ENCODE assay signal across 10 mouse cellular contexts in the genomic region with DNA sequence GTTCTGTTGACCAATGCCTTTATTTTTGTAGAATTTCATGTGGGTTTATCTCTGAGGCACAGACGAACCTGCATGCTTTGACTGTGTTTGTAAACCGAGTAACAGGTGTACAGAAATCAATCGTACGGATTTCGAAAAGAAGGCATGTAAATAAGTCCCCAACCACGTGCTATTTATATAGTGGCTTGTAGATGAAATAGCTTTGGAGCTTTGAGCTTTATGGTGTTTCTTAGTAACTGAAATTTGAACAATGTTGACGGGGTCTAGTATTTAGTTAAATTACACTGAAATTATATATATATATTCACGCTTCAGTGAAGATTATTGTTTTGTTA. TPM values are rescaled to one million over a fixed set of nuclear protein-coding genes. Genes with fewer than 3 reads are reported as not detected.
A peak's percentile ranks its signal among the peaks of the same experiment; 100 is the strongest.
DNase-seq lines count a peak whose midpoint lies in the region; ATAC-seq and TF ChIP-seq lines count a peak whose summit lies in the region.
"Had no signal": no experiment of that assay in that cellular context is flagged by ENCODE, and none has a peak within 500 bp of the region (broad histone marks: within the 10 kb centered on the region; RNA-seq: fewer than 3 reads in every experiment).

No protein-coding gene starts in this region.

- 6% methylated on average over 8 of the region's 8 CpGs for WGBS in liver, adult 2 months
- WGBS in embryonic facial prominence, embryonic 11.5 days, result 6% methylated on average over 8 of the region's 8 CpGs
- WGBS in intestine, embryonic 16.5 days, result 4% methylated on average over 8 of the region's 8 CpGs
- WGBS in neural tube, embryonic 14.5 days, result 8% methylated on average over 8 of the region's 8 CpGs

- TF ChIP-seq POLR2A in liver, adult 2 months (IDR thresholded peaks at IDR 0.05; ENCODE audit: extremely low read depth, insufficient read depth, low read length), result no peak

- H3K9me3 ChIP-seq in embryonic facial prominence, embryonic 11.5 days (replicated peaks; ENCODE audit: control insufficient read depth, low read length), result no peaks in the 10 kb centered on the region
- H3K9me3 ChIP-seq in intestine, embryonic 16.5 days (ENCODE audit: control insufficient read depth, low read length), result no peaks in the 10 kb centered on the region
- no peaks in the 10 kb centered on the region for H3K9me3 ChIP-seq in neural tube, embryonic 14.5 days (ENCODE audit: control insufficient read depth, low read length)

- no peak for TF ChIP-seq CTCF in liver, adult 2 months (IDR thresholded peaks at IDR 0.05; ENCODE audit: low read depth, low read length)

- H3K36me3 ChIP-seq in liver, adult 2 months (ENCODE audit: control insufficient read depth, insufficient read depth, low read length), result peaks cover 2% of the 10 kb centered on the region; the same call in 1 of the 2 replicates
- no peaks in the 10 kb centered on the region for H3K36me3 ChIP-seq in embryonic facial prominence, embryonic 11.5 days (replicated peaks; ENCODE audit: control insufficient read depth, insufficient read depth, low read depth, low read length)
- H3K36me3 ChIP-seq in intestine, embryonic 16.5 days (ENCODE audit: control insufficient read depth, insufficient read depth, low read length), result no peaks in the 10 kb centered on the region
- no peaks in the 10 kb centered on the region; the same call in 1 of the 2 replicates for H3K36me3 ChIP-seq in neural tube, embryonic 14.5 days (ENCODE audit: control insufficient read depth, insufficient read depth, low read length)

- peak overlapping the region; percentile 65 for H3K9ac ChIP-seq in liver, adult 2 months (ENCODE audit: low read depth, low read length)
- H3K9ac ChIP-seq in embryonic facial prominence, embryonic 11.5 days (replicated peaks; ENCODE audit: low read length), result peak overlapping the region; percentile 74
- peak overlapping the region; percentile 68 for H3K9ac ChIP-seq in intestine, embryonic 16.5 days (ENCODE audit: low read depth, low read length)
- peak overlapping the region; percentile 63 for H3K9ac ChIP-seq in neural tube, embryonic 14.5 days (replicated peaks; ENCODE audit: low read depth, low read length)

- peaks cover 2% of the 10 kb centered on the region for H3K4me1 ChIP-seq in liver, adult 2 months (ENCODE audit: control insufficient read depth, insufficient read depth, low read length)
- H3K4me1 ChIP-seq in embryonic facial prominence, embryonic 11.5 days (ENCODE audit: control insufficient read depth, insufficient read depth, low read length), result no peaks in the 10 kb centered on the region
- peaks cover 5% of the 10 kb centered on the region for H3K4me1 ChIP-seq in intestine, embryonic 16.5 days (ENCODE audit: control insufficient read depth, insufficient read depth, low read length)
- peaks cover 11% of the 10 kb centered on the region for H3K4me1 ChIP-seq in neural tube, embryonic 14.5 days (ENCODE audit: control insufficient read depth, insufficient read depth, low read length)

- H3K4me2 ChIP-seq in embryonic facial prominence, embryonic 11.5 days (ENCODE audit: low read depth, low read length), result peak overlapping the region; percentile 72
- H3K4me2 ChIP-seq in intestine, embryonic 16.5 days (ENCODE audit: low read depth, low read length), result peak overlapping the region; percentile 89
- H3K4me2 ChIP-seq in neural tube, embryonic 14.5 days (ENCODE audit: low read depth, low read length), result peak overlapping the region; percentile 79

- ATAC-seq in embryonic facial prominence, embryonic 11.5 days (replicated peaks; ENCODE audit: insufficient number of reproducible peaks, low FRiP score, low TSS enrichment, low read depth), result no peak
- no peak for ATAC-seq in intestine, embryonic 16.5 days
- ATAC-seq in neural tube, embryonic 14.5 days (ENCODE audit: low read depth), result no peak

- no peak overlapping the region for H3K27ac ChIP-seq in liver, adult 2 months (replicated peaks; ENCODE audit: insufficient read depth, low read depth, low read length)
- no peak overlapping the region for H3K27ac ChIP-seq in embryonic facial prominence, embryonic 11.5 days (replicated peaks; ENCODE audit: low read depth, low read length)
- H3K27ac ChIP-seq in intestine, embryonic 16.5 days (ENCODE audit: low read length), result no peak overlapping the region
- H3K27ac ChIP-seq in neural tube, embryonic 14.5 days (ENCODE audit: low read depth, low read length), result no peak overlapping the region

- no peaks in the 10 kb centered on the region; the same call in 1 of the 2 replicates for H3K79me2 ChIP-seq in liver, adult 2 months (ENCODE audit: control insufficient read depth, insufficient read depth, low read length)

- peak overlapping the region; percentile 87 for H3K4me3 ChIP-seq in liver, adult 2 months (ENCODE audit: insufficient read depth, low read depth, low read length)
- H3K4me3 ChIP-seq in embryonic facial prominence, embryonic 11.5 days (ENCODE audit: low read depth, low read length), result peak overlapping the region; percentile 83
- peak overlapping the region; percentile 94 for H3K4me3 ChIP-seq in intestine, embryonic 16.5 days (ENCODE audit: low read length)
- H3K4me3 ChIP-seq in neural tube, embryonic 14.5 days (ENCODE audit: low read depth, low read length), result peak overlapping the region; percentile 83

- peak; percentile 35 for DNase-seq in liver, adult 2 months (ENCODE audit: extremely low read depth, low read depth, low spot score)
- no peak for DNase-seq in liver
- no peak for DNase-seq in embryonic facial prominence, embryonic 11.5 days (ENCODE audit: low spot score)
- DNase-seq in layer of hippocampus, adult 9-10 months (ENCODE audit: low spot score), result no peak
- DNase-seq in adipocyte (ENCODE audit: low spot score), result no peak
- DNase-seq in urinary bladder, adult 2 months (ENCODE audit: low spot score), result no peak
- DNase-seq: adrenal gland, postnatal 10 days; kidney, postnatal 36 days had no signal

- no peaks in the 10 kb centered on the region for H3K27me3 ChIP-seq in liver, adult 2 months (ENCODE audit: control insufficient read depth, insufficient read depth, low read length)
- no peaks in the 10 kb centered on the region for H3K27me3 ChIP-seq in embryonic facial prominence, embryonic 11.5 days (ENCODE audit: control insufficient read depth, insufficient read depth, low read length)
- no peaks in the 10 kb centered on the region for H3K27me3 ChIP-seq in intestine, embryonic 16.5 days (replicated peaks; ENCODE audit: control insufficient read depth, insufficient read depth, low read length)
- H3K27me3 ChIP-seq in neural tube, embryonic 14.5 days (ENCODE audit: control insufficient read depth, insufficient read depth, low read length), result no peaks in the 10 kb centered on the region

RNA-seq across cellular contexts. Expression of gene Ercc8, which starts 0.7 kb away (rescaled TPM):
- total RNA-seq in liver, adult 2 months (2014; rRNA removed), result 3.0 and 3.7 TPM in 2 replicates
- polyA plus RNA-seq in liver, adult 2 months (2012; rRNA removed), result 3.7 and 3.9 TPM in 2 replicates
- polyA plus RNA-seq in embryonic facial prominence, embryonic 11.5 days (2014; fragmentation: Nextera tagmentation; extraction: Ambion mirVana), result 24.2 and 25.7 TPM in 2 replicates
- polyA plus RNA-seq in intestine, embryonic 16.5 days (2015; fragmentation: Nextera tagmentation; extraction: Ambion mirVana), result 13.7 and 13.9 TPM in 2 replicates
- 31.3 and 37.5 TPM in 2 replicates for polyA plus RNA-seq in neural tube, embryonic 14.5 days (2014; fragmentation: Nextera tagmentation; extraction: Ambion mirVana)
- polyA plus RNA-seq in urinary bladder, adult 2 months (2012; rRNA removed), result 6.2 and 6.4 TPM in 2 replicates

RNA-seq across cellular contexts. Expression of gene Ndufaf2, which starts 0.8 kb away (rescaled TPM):
- total RNA-seq in liver, adult 2 months (2014; rRNA removed), result 13.0 and 26.1 TPM in 2 replicates
- 10.5 and 13.8 TPM in 2 replicates for polyA plus RNA-seq in liver, adult 2 months (2012; rRNA removed)
- polyA plus RNA-seq in embryonic facial prominence, embryonic 11.5 days (2014; fragmentation: Nextera tagmentation; extraction: Ambion mirVana), result 99.9 and 112 TPM in 2 replicates
- polyA plus RNA-seq in intestine, embryonic 16.5 days (2015; fragmentation: Nextera tagmentation; extraction: Ambion mirVana), result 51.4 and 55.7 TPM in 2 replicates
- 64.9 and 79.3 TPM in 2 replicates for polyA plus RNA-seq in neural tube, embryonic 14.5 days (2014; fragmentation: Nextera tagmentation; extraction: Ambion mirVana)
- polyA plus RNA-seq in urinary bladder, adult 2 months (2012; rRNA removed), result 27.1 and 29.1 TPM in 2 replicates

RNA-seq across cellular contexts. Expression of gene Elovl7, which starts 55.0 kb away (rescaled TPM):
- total RNA-seq in liver, adult 2 months (2014; rRNA removed), result 0.09 and 0.34 TPM in 2 replicates
- 0.05 and 0.07 TPM in 2 replicates for polyA plus RNA-seq in liver, adult 2 months (2012; rRNA removed)
- polyA plus RNA-seq in embryonic facial prominence, embryonic 11.5 days (2014; fragmentation: Nextera tagmentation; extraction: Ambion mirVana), result 1.8 and 1.9 TPM in 2 replicates
- polyA plus RNA-seq in intestine, embryonic 16.5 days (2015; fragmentation: Nextera tagmentation; extraction: Ambion mirVana), result 17.9 and 22.0 TPM in 2 replicates
- 1.9 and 2.6 TPM in 2 replicates for polyA plus RNA-seq in neural tube, embryonic 14.5 days (2014; fragmentation: Nextera tagmentation; extraction: Ambion mirVana)
- polyA plus RNA-seq in urinary bladder, adult 2 months (2012; rRNA removed), result 1.6 and 1.8 TPM in 2 replicates
